Mouse (Mus musculus): ENCODE measurements around the gene Ttc21b. TPM values are rescaled to one million over a fixed set of nuclear protein-coding genes. Genes with fewer than 3 reads are reported as not detected.

Ttc21b gene
- 6.6 and 7.1 TPM in 2 replicates for polyA plus RNA-seq (2015; fragmentation: Nextera tagmentation; extraction: Ambion mirVana)

- H3K36me3 ChIP-seq (ENCODE audit: control insufficient read depth, insufficient read depth) = 0 out of 2 replicates have a peak, but pooled peaks cover 3% of the 10 kb centered on the region
- H3K4me2 ChIP-seq (ENCODE audit: low read depth, low read length) = peak within 1 kb of the TSS; percentile 75
- H3K4me1 ChIP-seq (ENCODE audit: control insufficient read depth, insufficient read depth, low read length) = peaks cover 6% of the 10 kb centered on the region; the same call in 1 of the 2 replicates
- peak within 1 kb of the TSS; percentile 67 for H3K4me3 ChIP-seq (ENCODE audit: low read length)
- H3K9me3 ChIP-seq (replicated peaks; ENCODE audit: control insufficient read depth, low read length) = no peaks in the 10 kb centered on the region
- H3K27ac ChIP-seq (ENCODE audit: low read length) = peak within 1 kb of the TSS; percentile 32; the same call in 1 of the 2 replicates
- H3K27me3 ChIP-seq (ENCODE audit: control insufficient read depth, insufficient read depth, low read length) = no peaks in the 10 kb centered on the region
- under 1% methylated on average over 56 of the region's 56 CpGs for WGBS
- ATAC-seq (replicated peaks; ENCODE audit: extremely low read depth, insufficient read depth, low FRiP score) = peak; percentile 100
- H3K9ac ChIP-seq (ENCODE audit: low read length) = peak within 1 kb of the TSS; percentile 72
Measured at GRCm38 (mm10) chr2:66256220-66257131, at the start of gene Ttc21b. Ttc21b (minus strand) TSS chr2:66256617.

GRCm38 (mm10) chr2:66272551-66272950 is 16.1 kb upstream of the Ttc21b start:
- Histone ChIP-seq H3K36me3 (ENCODE audit: control insufficient read depth, insufficient read depth) (no peaks in the 10 kb centered on the region), H3K4me2 (ENCODE audit: low read depth, low read length) (no peak overlapping the region), H3K4me1 (ENCODE audit: control insufficient read depth, insufficient read depth, low read length) (no peaks in the 10 kb centered on the region), H3K9me3 (replicated peaks; ENCODE audit: control insufficient read depth, low read length) (no peaks in the 10 kb centered on the region), H3K27me3 (ENCODE audit: control insufficient read depth, insufficient read depth, low read length) (no peaks in the 10 kb centered on the region), H3K4me3 (ENCODE audit: low read length) (no peak overlapping the region), H3K27ac (ENCODE audit: low read length) (no peak overlapping the region), H3K9ac (ENCODE audit: low read length) (no peak overlapping the region)
- WGBS = 69% methylated on average over 3 of the region's 3 CpGs
- no peak for ATAC-seq (replicated peaks; ENCODE audit: extremely low read depth, insufficient read depth, low FRiP score)

- H3K9ac ChIP-seq (ENCODE audit: low read length) = no peak overlapping the region
- no peak overlapping the region for H3K27ac ChIP-seq (ENCODE audit: low read length)
- no peaks in the 10 kb centered on the region for H3K9me3 ChIP-seq (replicated peaks; ENCODE audit: control insufficient read depth, low read length)
- no peaks in the 10 kb centered on the region for H3K27me3 ChIP-seq (ENCODE audit: control insufficient read depth, insufficient read depth, low read length)
- no peak for ATAC-seq (replicated peaks; ENCODE audit: extremely low read depth, insufficient read depth, low FRiP score)
- H3K4me3 ChIP-seq (ENCODE audit: low read length) = no peak overlapping the region
- WGBS = 90% methylated on average over 1 of the region's 1 CpGs
- no peak overlapping the region for H3K4me2 ChIP-seq (ENCODE audit: low read depth, low read length)
- H3K4me1 ChIP-seq (ENCODE audit: control insufficient read depth, insufficient read depth, low read length) = no peaks in the 10 kb centered on the region
- H3K36me3 ChIP-seq (ENCODE audit: control insufficient read depth, insufficient read depth) = 0 out of 2 replicates have a peak, but pooled peaks cover 9% of the 10 kb centered on the region
Measured at GRCm38 (mm10) chr2:66244013-66244412, 12.4 kb downstream of the Ttc21b start.

GRCm38 (mm10) chr2:66240334-66240733 is 16.1 kb downstream of the Ttc21b start:
- Histone ChIP-seq H3K4me1 (ENCODE audit: control insufficient read depth, insufficient read depth, low read length) (no peaks in the 10 kb centered on the region), H3K9me3 (replicated peaks; ENCODE audit: control insufficient read depth, low read length) (no peaks in the 10 kb centered on the region), H3K4me2 (ENCODE audit: low read depth, low read length) (no peak overlapping the region), H3K27me3 (ENCODE audit: control insufficient read depth, insufficient read depth, low read length) (no peaks in the 10 kb centered on the region), H3K36me3 (ENCODE audit: control insufficient read depth, insufficient read depth) (0 out of 2 replicates have a peak, but pooled peaks cover 4% of the 10 kb centered on the region), H3K27ac (ENCODE audit: low read length) (no peak overlapping the region), H3K9ac (ENCODE audit: low read length) (no peak overlapping the region), H3K4me3 (ENCODE audit: low read length) (no peak overlapping the region)
- 89% methylated on average over 1 of the region's 1 CpGs for WGBS
- no peak for ATAC-seq (replicated peaks; ENCODE audit: extremely low read depth, insufficient read depth, low FRiP score)

GRCm38 (mm10) chr2:66238886-66239285 is 17.5 kb downstream of the Ttc21b start:
- no peak overlapping the region for H3K4me3 ChIP-seq (ENCODE audit: low read length)

GRCm38 (mm10) chr2:66220954-66221353 is 35.5 kb downstream of the Ttc21b start:
- 88% methylated on average over 7 of the region's 7 CpGs for WGBS

More at GRCm38 (mm10) chr2:66238886-66239285, 17.5 kb downstream of the Ttc21b start:
- no peaks in the 10 kb centered on the region for H3K9me3 ChIP-seq (replicated peaks; ENCODE audit: control insufficient read depth, low read length)
- no peak overlapping the region for H3K9ac ChIP-seq (ENCODE audit: low read length)
- H3K4me1 ChIP-seq (ENCODE audit: control insufficient read depth, insufficient read depth, low read length) = no peaks in the 10 kb centered on the region
- H3K36me3 ChIP-seq (ENCODE audit: control insufficient read depth, insufficient read depth) = 0 out of 2 replicates have a peak, but pooled peaks cover 4% of the 10 kb centered on the region
- H3K27ac ChIP-seq (ENCODE audit: low read length) = no peak overlapping the region
- no peaks in the 10 kb centered on the region for H3K27me3 ChIP-seq (ENCODE audit: control insufficient read depth, insufficient read depth, low read length)
- no peak for ATAC-seq (replicated peaks; ENCODE audit: extremely low read depth, insufficient read depth, low FRiP score)
- 84% methylated on average over 5 of the region's 5 CpGs for WGBS
- no peak overlapping the region for H3K4me2 ChIP-seq (ENCODE audit: low read depth, low read length)

GRCm38 (mm10) chr2:66209875-66210274 is 46.5 kb downstream of the Ttc21b start:
- H3K27me3 ChIP-seq (ENCODE audit: control insufficient read depth, insufficient read depth, low read length) = no peaks in the 10 kb centered on the region
- H3K36me3 ChIP-seq (ENCODE audit: control insufficient read depth, insufficient read depth) = peaks cover 16% of the 10 kb centered on the region
- no peak overlapping the region for H3K4me2 ChIP-seq (ENCODE audit: low read depth, low read length)
- no peak overlapping the region for H3K9ac ChIP-seq (ENCODE audit: low read length)
- no peak overlapping the region for H3K4me3 ChIP-seq (ENCODE audit: low read length)
- WGBS = 83% methylated on average over 10 of the region's 10 CpGs
- H3K4me1 ChIP-seq (ENCODE audit: control insufficient read depth, insufficient read depth, low read length) = no peaks in the 10 kb centered on the region
- H3K27ac ChIP-seq (ENCODE audit: low read length) = no peak overlapping the region
- no peaks in the 10 kb centered on the region for H3K9me3 ChIP-seq (replicated peaks; ENCODE audit: control insufficient read depth, low read length)
- ATAC-seq (replicated peaks; ENCODE audit: extremely low read depth, insufficient read depth, low FRiP score) = no peak

More at GRCm38 (mm10) chr2:66220954-66221353, 35.5 kb downstream of the Ttc21b start:
- Histone ChIP-seq H3K27me3 (ENCODE audit: control insufficient read depth, insufficient read depth, low read length) (no peaks in the 10 kb centered on the region), H3K4me2 (ENCODE audit: low read depth, low read length) (no peak overlapping the region), H3K9ac (ENCODE audit: low read length) (no peak overlapping the region), H3K36me3 (ENCODE audit: control insufficient read depth, insufficient read depth) (peaks cover 15% of the 10 kb centered on the region; the same call in 1 of the 2 replicates), H3K27ac (ENCODE audit: low read length) (no peak overlapping the region), H3K9me3 (replicated peaks; ENCODE audit: control insufficient read depth, low read length) (no peaks in the 10 kb centered on the region), H3K4me1 (ENCODE audit: control insufficient read depth, insufficient read depth, low read length) (no peaks in the 10 kb centered on the region), H3K4me3 (ENCODE audit: low read length) (no peak overlapping the region)
- ATAC-seq (replicated peaks; ENCODE audit: extremely low read depth, insufficient read depth, low FRiP score) = no peak

- H3K9me3 ChIP-seq (replicated peaks; ENCODE audit: control insufficient read depth, low read length) = no peaks in the 10 kb centered on the region
- H3K4me2 ChIP-seq (ENCODE audit: low read depth, low read length) = no peak overlapping the region
- WGBS = 93% methylated on average over 13 of the region's 13 CpGs
- H3K27me3 ChIP-seq (ENCODE audit: control insufficient read depth, insufficient read depth, low read length) = no peaks in the 10 kb centered on the region
- no peak overlapping the region for H3K27ac ChIP-seq (ENCODE audit: low read length)
- H3K4me1 ChIP-seq (ENCODE audit: control insufficient read depth, insufficient read depth, low read length) = no peaks in the 10 kb centered on the region
- no peak overlapping the region for H3K4me3 ChIP-seq (ENCODE audit: low read length)
- no peak overlapping the region for H3K9ac ChIP-seq (ENCODE audit: low read length)
- ATAC-seq (replicated peaks; ENCODE audit: extremely low read depth, insufficient read depth, low FRiP score) = no peak
- peaks cover 12% of the 10 kb centered on the region; the same call in 1 of the 2 replicates for H3K36me3 ChIP-seq (ENCODE audit: control insufficient read depth, insufficient read depth)
Measured at GRCm38 (mm10) chr2:66209353-66209752, 47.1 kb downstream of the Ttc21b start.

DNA sequence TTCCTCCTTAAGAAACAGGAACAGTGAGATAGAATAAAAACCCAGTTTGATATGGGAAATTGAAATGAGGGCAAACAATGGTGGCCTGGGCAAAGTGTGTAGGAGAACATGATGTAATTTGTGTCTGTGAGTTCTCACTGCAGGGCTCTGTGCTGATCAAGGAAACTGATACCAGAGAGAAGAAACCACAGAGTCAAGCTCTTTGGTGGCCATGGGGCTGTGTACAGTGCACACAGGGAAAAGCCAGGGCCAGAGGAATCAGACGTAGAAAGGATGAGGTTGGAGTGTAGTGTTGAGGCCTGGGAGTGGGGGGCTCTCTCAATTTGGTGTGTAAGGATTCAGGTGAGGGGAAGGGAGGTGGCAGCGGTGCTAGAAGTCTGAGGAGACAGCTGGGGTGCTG is 49.6 kb downstream of the Ttc21b start:
- WGBS = 86% methylated on average over 2 of the region's 2 CpGs
- no peak overlapping the region for H3K27ac ChIP-seq (ENCODE audit: low read length)
- no peak overlapping the region for H3K9ac ChIP-seq (ENCODE audit: low read length)
- no peaks in the 10 kb centered on the region for H3K9me3 ChIP-seq (replicated peaks; ENCODE audit: control insufficient read depth, low read length)
- H3K4me2 ChIP-seq (ENCODE audit: low read depth, low read length) = no peak overlapping the region
- no peak overlapping the region for H3K4me3 ChIP-seq (ENCODE audit: low read length)
- H3K36me3 ChIP-seq (ENCODE audit: control insufficient read depth, insufficient read depth) = peaks cover 12% of the 10 kb centered on the region; the same call in 1 of the 2 replicates
- H3K4me1 ChIP-seq (ENCODE audit: control insufficient read depth, insufficient read depth, low read length) = no peaks in the 10 kb centered on the region
- no peaks in the 10 kb centered on the region for H3K27me3 ChIP-seq (ENCODE audit: control insufficient read depth, insufficient read depth, low read length)
- no peak for ATAC-seq (replicated peaks; ENCODE audit: extremely low read depth, insufficient read depth, low FRiP score)

Measured in heart, embryonic 16.5 days (tissue).